Mouse (Mus musculus): ENCODE measurements around the gene Dock4. TPM values are rescaled to one million over a fixed set of nuclear protein-coding genes. Genes with fewer than 3 reads are reported as not detected.
"Not testable (repeated sequence)": the region's sequence is repeated elsewhere in the genome, so short reads cannot be mapped to it uniquely, and the experiment has no call there.

The Dock4 gene
- total RNA-seq, 2 experiments from 2014 or later: 13.9 to 14.8 TPM

DNA sequence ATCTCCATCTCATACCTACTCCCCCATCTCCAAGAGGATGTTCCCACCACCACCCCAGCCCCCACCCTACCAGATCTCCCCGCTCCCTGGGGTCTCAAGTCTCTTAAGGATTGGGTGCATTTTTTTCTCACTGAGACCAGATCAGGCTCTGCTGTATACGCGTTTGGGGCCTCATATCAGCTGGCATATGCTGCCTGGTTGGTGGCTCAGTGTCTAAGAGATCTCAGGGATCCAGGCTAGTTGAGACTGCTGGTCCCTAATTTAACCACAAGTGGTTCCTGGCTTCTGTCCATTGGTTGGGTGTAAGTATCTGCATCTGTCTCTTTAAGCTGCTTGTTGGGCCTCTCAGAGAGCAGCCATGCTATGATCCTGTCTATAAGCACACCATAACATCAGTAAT is 427.0 kb downstream of the Dock4 start:
- intact Hi-C loops (cut with DNase I): no loop called here
- DNase-seq: no peak
- TF ChIP-seq CTCF (IDR thresholded peaks at IDR 0.05): no peak
- no peak overlapping the region for H3K4me3 ChIP-seq
- no peak overlapping the region for H3K27ac ChIP-seq

GRCm38 (mm10) chr12:40873267-40873666 is 427.5 kb downstream of the Dock4 start:
- H3K4me3 ChIP-seq; H3K27ac ChIP-seq; intact Hi-C loops (cut with DNase I); DNase-seq: not testable (repeated sequence)

DNA sequence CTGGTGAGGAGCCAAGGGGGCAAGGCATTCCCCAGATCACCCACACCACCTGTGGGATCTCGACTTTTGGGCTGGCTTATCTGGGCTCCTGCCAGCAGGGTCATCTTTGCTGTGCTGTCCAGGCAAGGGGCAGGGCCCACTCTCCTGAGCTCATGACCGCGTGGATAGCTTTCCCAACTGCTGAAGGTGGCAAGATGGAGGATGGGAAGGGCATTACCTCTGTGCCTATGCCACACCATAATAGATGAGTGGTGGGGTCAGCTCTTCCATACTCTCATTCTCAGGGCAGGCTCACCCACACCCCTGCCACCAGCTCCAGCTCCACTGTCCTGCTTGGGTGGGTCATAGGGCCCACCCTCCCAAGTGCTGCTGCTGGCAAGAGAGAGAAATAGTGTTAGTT is 439.2 kb downstream of the Dock4 start:
- no peak for TF ChIP-seq CTCF (IDR thresholded peaks at IDR 0.05)
- H3K27ac ChIP-seq: no peak overlapping the region
- H3K4me3 ChIP-seq: no peak overlapping the region
- intact Hi-C loops (cut with DNase I): no loop called here
- DNase-seq: no peak

DNA sequence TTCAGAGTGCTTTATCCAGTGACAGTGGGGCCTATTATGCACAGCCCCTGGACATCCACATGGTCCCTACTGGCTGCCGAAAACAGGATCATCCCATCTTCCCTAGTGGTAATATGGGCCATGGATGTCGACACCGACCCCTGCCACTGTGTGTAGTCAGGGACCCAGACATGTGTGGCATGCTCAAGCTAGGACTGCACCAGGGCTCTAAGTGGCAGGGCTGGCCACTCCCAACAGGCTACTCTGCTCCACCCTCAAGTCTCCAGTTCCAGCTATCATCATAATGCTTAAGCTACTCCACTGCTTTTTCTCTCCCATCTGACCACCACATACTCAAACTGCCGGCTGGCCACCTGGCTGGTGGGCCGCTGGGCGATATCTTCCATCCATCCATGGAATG is 439.6 kb downstream of the Dock4 start:
- intact Hi-C loops (cut with DNase I): no loop called here
- Histone ChIP-seq H3K4me3 (no peak overlapping the region), H3K27ac (no peak overlapping the region)
- DNase-seq: no peak
- TF ChIP-seq CTCF (IDR thresholded peaks at IDR 0.05): no peak

DNA sequence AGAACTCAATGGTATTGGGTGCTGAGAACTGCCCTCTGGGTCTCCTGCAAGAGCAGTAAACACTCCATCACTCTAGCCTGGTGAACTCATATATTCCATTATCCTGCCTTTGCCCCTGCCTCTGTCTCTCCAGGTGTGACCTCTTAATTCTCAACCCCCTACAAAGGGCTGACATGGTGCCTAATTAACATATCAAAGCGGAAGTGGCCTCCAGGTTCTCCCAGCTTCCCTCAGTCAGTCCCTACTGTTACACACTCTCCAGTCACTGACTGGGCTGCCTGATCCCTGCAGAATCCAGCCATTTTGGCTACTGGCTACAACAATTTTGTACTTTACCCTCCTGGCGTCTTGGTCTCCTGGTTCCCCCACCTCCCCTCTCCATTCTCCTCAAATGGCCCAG is 441.7 kb downstream of the Dock4 start:
- intact Hi-C loops (cut with DNase I): no loop called here
- no peak for DNase-seq
- Histone ChIP-seq H3K27ac (no peak overlapping the region), H3K4me3 (no peak overlapping the region)
- TF ChIP-seq CTCF (IDR thresholded peaks at IDR 0.05): no peak

DNA sequence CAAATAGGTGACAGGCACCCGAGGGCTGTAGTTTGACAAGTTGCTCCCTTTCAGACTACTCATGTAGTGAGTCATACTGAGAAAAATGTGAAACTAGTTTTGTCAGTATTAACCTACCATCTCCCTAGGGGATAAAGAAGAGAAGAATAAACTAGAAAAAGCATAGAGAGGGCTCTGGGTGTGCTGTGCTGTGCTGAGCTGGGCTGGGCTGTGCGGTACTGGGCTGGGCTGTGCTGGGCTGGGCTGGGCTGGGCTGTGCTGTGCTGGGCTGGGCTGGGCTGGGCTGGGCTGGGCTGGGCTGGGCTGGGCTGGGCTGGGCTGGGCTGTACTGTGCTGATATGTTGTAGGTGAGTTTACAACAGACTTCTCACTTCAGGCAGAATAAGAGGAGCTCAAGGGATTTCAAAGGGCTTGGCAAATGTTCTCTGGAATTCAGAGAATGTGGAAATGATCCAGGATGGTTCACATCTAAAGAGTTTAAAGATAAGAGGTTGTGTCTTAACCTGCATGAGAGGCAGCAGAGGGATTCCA is 442.6 kb downstream of the Dock4 start:
- intact Hi-C loops (cut with DNase I): no loop called here
- no peak for DNase-seq
- TF ChIP-seq CTCF (IDR thresholded peaks at IDR 0.05): no peak
- H3K4me3 ChIP-seq: no peak overlapping the region
- no peak overlapping the region for H3K27ac ChIP-seq

DNA sequence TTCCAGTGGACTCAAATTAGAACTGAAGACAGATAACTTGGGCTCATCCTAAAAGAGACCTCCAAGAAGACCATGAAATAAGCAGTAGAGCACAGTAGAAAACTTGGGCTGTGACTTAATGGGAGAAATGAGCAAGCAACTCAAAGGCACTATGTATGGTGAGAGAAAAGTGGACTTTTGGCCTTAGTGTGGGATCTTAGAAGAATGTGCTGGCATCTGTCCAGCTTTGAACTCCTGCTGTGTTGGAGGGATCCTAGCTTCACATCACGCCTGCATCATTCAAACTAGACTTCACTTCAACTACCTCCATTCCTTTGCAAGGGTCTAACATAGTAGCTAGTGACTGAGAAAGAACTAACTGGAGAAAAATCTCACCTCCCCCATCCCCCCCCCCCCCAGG is 443.1 kb downstream of the Dock4 start:
- TF ChIP-seq CTCF (IDR thresholded peaks at IDR 0.05): no peak
- DNase-seq: no peak
- no peak overlapping the region for H3K4me3 ChIP-seq
- no peak overlapping the region for H3K27ac ChIP-seq
- intact Hi-C loops (cut with DNase I): no loop called here

DNA sequence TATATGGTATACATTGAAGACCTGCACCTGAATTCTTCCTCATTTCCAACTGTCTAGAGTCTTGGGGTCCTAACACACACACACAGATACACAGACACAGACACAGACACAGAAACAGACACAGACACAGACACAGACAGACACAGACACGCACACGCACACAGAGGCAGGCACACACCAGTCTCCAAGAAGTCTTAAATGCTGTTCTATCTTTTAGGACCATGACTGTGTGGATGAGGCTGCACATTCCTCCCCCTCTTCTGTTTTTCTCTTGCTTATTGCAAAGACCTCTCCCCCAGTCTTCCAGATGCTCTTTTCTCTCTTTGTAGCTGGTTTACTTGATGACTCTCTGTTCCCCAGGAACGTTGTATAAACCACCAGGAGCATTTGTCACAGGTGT is 443.8 kb downstream of the Dock4 start:
- TF ChIP-seq CTCF (IDR thresholded peaks at IDR 0.05): no peak
- intact Hi-C loops (cut with DNase I): no loop called here
- no peak for DNase-seq
- Histone ChIP-seq H3K4me3 (no peak overlapping the region), H3K27ac (no peak overlapping the region)

DNA sequence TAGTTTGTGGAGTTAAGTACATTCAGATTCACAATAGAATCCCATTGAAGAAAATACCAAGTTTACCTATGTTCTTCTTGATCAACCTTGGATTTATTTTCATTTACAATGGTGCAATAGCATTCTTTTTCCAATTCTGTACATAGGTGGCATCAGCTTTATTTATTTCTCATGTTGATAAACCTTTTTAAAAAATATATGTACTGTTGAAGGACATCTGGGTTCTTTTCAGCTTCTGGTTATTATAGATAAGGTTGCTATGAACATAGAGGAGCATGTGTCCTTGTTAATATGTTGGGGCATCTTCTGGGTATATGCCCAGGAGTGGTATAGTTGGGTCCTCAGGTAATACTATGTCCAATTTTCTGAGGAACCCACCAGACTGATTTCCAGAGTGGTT is 445.4 kb downstream of the Dock4 start:
- intact Hi-C loops (cut with DNase I): no loop called here
- H3K27ac ChIP-seq: no peak overlapping the region
- DNase-seq: no peak
- H3K4me3 ChIP-seq: no peak overlapping the region
- no peak for TF ChIP-seq CTCF (IDR thresholded peaks at IDR 0.05)

GRCm38 (mm10) chr12:40893741-40894140 is 448.0 kb downstream of the Dock4 start:
- intact Hi-C loops (cut with DNase I): no loop called here
- no peak overlapping the region for H3K27ac ChIP-seq
- TF ChIP-seq CTCF (IDR thresholded peaks at IDR 0.05): no peak
- no peak for DNase-seq
- no peak overlapping the region for H3K4me3 ChIP-seq

- Histone ChIP-seq H3K27ac (no peak overlapping the region), H3K4me3 (no peak overlapping the region)
- no peak for TF ChIP-seq CTCF (IDR thresholded peaks at IDR 0.05)
- DNase-seq: no peak
- intact Hi-C loops (cut with DNase I): no loop called here
These were observed 448.9 kb downstream of the Dock4 start for GRCm38 (mm10) chr12:40894695-40895094.

Other genes with a start within 250 kb of the Dock4 start
- gene Lsmem1, start 246.5 kb upstream of the Dock4 start, total RNA-seq (2021): 10 to 100 TPM; 55.8 to 58.6 TPM
- 100 to 1,000 TPM; 106 to 137 TPM for gene Ifrd1, start 197.4 kb upstream of the Dock4 start, total RNA-seq (2021)
- 1 to 10 TPM; 8.5 to 8.6 TPM for gene Zfp277, start 50 bp upstream of the Dock4 start, total RNA-seq (2021)

Measured in gastrocnemius, adult 2 months (tissue).